Comparison of ENCODE assay signal across 14 mouse cellular contexts in the genomic region with DNA sequence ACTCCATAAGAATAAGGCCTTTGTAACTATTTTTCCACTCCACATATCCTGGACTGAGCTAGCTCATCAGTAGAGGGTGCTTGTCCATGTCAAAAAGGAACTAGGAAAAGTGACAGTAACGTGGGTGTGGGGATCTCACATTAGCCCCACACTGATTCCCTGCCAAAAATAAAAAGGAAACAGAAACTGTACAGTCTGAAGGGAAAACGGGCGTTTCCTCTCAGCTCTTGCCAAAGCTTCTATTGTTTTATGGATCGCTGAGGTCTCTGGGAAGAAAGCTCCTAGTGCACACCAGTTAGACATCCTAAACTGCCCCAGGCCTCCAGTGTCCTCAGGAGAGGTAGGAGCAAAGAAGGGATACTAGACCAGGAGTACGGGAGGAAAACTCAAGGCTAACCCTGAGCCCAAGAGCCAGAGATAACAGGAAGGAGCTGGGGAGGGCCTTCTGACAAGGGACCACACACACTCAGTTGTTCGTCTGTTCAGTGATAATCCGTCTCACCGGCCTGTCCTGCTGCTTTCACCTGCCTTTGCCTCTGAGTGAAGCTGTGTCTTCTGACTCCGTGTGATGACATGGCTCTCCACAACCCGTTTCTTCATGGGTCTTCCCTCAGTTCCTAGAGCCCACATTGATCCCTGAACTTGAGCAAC. TPM values are rescaled to one million over a fixed set of nuclear protein-coding genes. Genes with fewer than 3 reads are reported as not detected.
DNase-seq lines count a peak whose midpoint lies in the region; ATAC-seq and TF ChIP-seq lines count a peak whose summit lies in the region.
"Had no signal": no experiment of that assay in that cellular context is flagged by ENCODE, and none has a peak within 500 bp of the region (broad histone marks: within the 10 kb centered on the region; RNA-seq: fewer than 3 reads in every experiment).

No protein-coding gene starts in this region.

- no peaks in the 10 kb centered on the region for H3K9me3 ChIP-seq in lung, postnatal 0 days (ENCODE audit: low read length)
- no peaks in the 10 kb centered on the region for H3K9me3 ChIP-seq in limb, embryonic 15.5 days

- H3K27ac ChIP-seq in lung, postnatal 0 days (ENCODE audit: low read length), result no peak overlapping the region
- peak overlapping the region; percentile 40; the same call in 1 of the 2 replicates for H3K27ac ChIP-seq in limb, embryonic 15.5 days

- H3K36me3 ChIP-seq in lung, postnatal 0 days (ENCODE audit: insufficient read depth, low read length), result no peaks in the 10 kb centered on the region
- no peaks in the 10 kb centered on the region for H3K36me3 ChIP-seq in limb, embryonic 15.5 days

- H3K27me3 ChIP-seq in lung, postnatal 0 days (replicated peaks; ENCODE audit: insufficient read depth, low read length), result no peaks in the 10 kb centered on the region
- no peaks in the 10 kb centered on the region for H3K27me3 ChIP-seq in limb, embryonic 15.5 days

- no peaks in the 10 kb centered on the region for H3K4me1 ChIP-seq in lung, postnatal 0 days (ENCODE audit: insufficient read depth, low read depth, low read length)
- H3K4me1 ChIP-seq in limb, embryonic 15.5 days, result peaks cover 11% of the 10 kb centered on the region; the same call in 1 of the 2 replicates

- TF ChIP-seq CTCF in lung, postnatal 0 days (IDR thresholded peaks at IDR 0.05), result no peak; the same call in 1 of the 2 replicates

- 0 out of 2 replicates have a peak overlapping the region, but pooled peaks have one; percentile 3 for H3K4me2 ChIP-seq in lung, postnatal 0 days (replicated peaks; ENCODE audit: low read depth, low read length)
- no peak overlapping the region for H3K4me2 ChIP-seq in limb, embryonic 15.5 days

- ATAC-seq in lung, postnatal 0 days, result peak; percentile 55
- ATAC-seq in limb, embryonic 15.5 days (ENCODE audit: insufficient number of reproducible peaks, low FRiP score, low TSS enrichment, low read depth), result 0 out of 2 replicates have a peak, but pooled peaks have one; percentile 55
- no peak for ATAC-seq in frontal cortex, adult (ENCODE audit: low TSS enrichment)
- ATAC-seq: hindbrain, embryonic 16.5 days had no signal

- intact Hi-C loops in heart, postnatal 36 days (cut with DNase I), result loop anchor here (2.0 kb wide), 1 partner anchor 29 kb away; no protein-coding TSS in a partner anchor

- TF ChIP-seq EP300 in lung, postnatal 0 days (IDR thresholded peaks at IDR 0.05), result no peak

- peak; percentile 96 for DNase-seq in heart, adult 11 months
- DNase-seq in heart, postnatal 36 days, result no peak
- DNase-seq in lung, postnatal 0 days (ENCODE audit: low spot score), result peak; percentile 57
- DNase-seq in lung, adult 18-20 months, result no peak
- no peak for DNase-seq in right cerebral cortex, postnatal 25 days
- DNase-seq in adrenal gland, adult 2 months, result no peak
- DNase-seq: adrenal gland, postnatal 10 days; cerebellum, adult 9-11 months; midbrain, embryonic 14.5 days; spleen, adult 18-20 months; thymus, postnatal 14 days had no signal

- WGBS in lung, postnatal 0 days, result 36% methylated on average over 10 of the region's 10 CpGs
- WGBS in limb, embryonic 15.5 days, result 56% methylated on average over 10 of the region's 10 CpGs

- H3K9ac ChIP-seq in lung, postnatal 0 days (replicated peaks; ENCODE audit: low read depth), result 0 out of 2 replicates have a peak overlapping the region, but pooled peaks have one; percentile 12
- H3K9ac ChIP-seq in limb, embryonic 15.5 days, result no peak overlapping the region

- no peak overlapping the region for H3K4me3 ChIP-seq in lung, postnatal 0 days (ENCODE audit: low read depth, low read length)
- no peak overlapping the region for H3K4me3 ChIP-seq in limb, embryonic 15.5 days

RNA-seq across cellular contexts. Expression of a gene that starts 11.4 kb away (rescaled TPM):
- 1 to 10 TPM in 1 of 2 experiments, under 1 TPM in 1; 0.95 to 1.2 TPM for total RNA-seq in heart, postnatal 36 days (2021)
- 35.2 and 41.5 TPM in 2 replicates for polyA plus RNA-seq in lung, postnatal 0 days (2015; fragmentation: Nextera tagmentation; extraction: Ambion mirVana)
- polyA plus RNA-seq in limb, embryonic 15.5 days (2015; fragmentation: Nextera tagmentation; extraction: Ambion mirVana), result 151 and 153 TPM in 2 replicates
- total RNA-seq in adrenal gland, adult 2 months (2021), result 10 to 100 TPM in 1 of 2 experiments, 1 to 10 TPM in 1; 2.0 to 51.8 TPM
- 6.9 and 10.2 TPM in 2 replicates for polyA plus RNA-seq in adrenal gland, adult 2 months (2012; rRNA removed)

RNA-seq across cellular contexts. Expression of a gene that starts 55.5 kb away (rescaled TPM):
- under 1 TPM in 1 of 2 experiments, not detected in 1; 0.80 TPM for total RNA-seq in heart, postnatal 36 days (2021)
- 1.0 and 1.2 TPM in 2 replicates for polyA plus RNA-seq in lung, postnatal 0 days (2015; fragmentation: Nextera tagmentation; extraction: Ambion mirVana)
- polyA plus RNA-seq in limb, embryonic 15.5 days (2015; fragmentation: Nextera tagmentation; extraction: Ambion mirVana), result 0.27 and 0.34 TPM in 2 replicates
- 10 to 100 TPM; 19.8 to 62.9 TPM for total RNA-seq in adrenal gland, adult 2 months (2021)
- polyA plus RNA-seq in adrenal gland, adult 2 months (2012; rRNA removed), result 20.4 and 29.0 TPM in 2 replicates

Comparison
In these comparisons a context has a peak if more than half of its experiments do, and no peak if none do; other contexts are left out.
1. DNase-seq: peak in heart, adult 11 months (single experiment) and lung, postnatal 0 days (single experiment); none in heart, postnatal 36 days (0 of 2), lung, adult 18-20 months (0 of 2), right cerebral cortex, postnatal 25 days (single experiment) and adrenal gland, adult 2 months (single experiment).